Mouse (Mus musculus) cortical plate, adult 2 months (tissue): ENCODE measurements at regions not wholly inside any gene's neighbourhood (a gene's known extent, or its start where the extent isn't known, plus 50 kb on each side); places are given as distances from the start of the nearest gene placed in this dataset.

Source experiments
- CTCF ChIP-seq: fragments of 200-500 bp; IDR thresholded peaks from 2 replicates; pipeline ENCODE4 v1.5.1; 2011; ENCODE audit warnings: mild to moderate bottlenecking, control low read depth, low read length; ENCODE audit not compliant: insufficient read depth; ENCODE audit errors: extremely low read depth
- POLR2A ChIP-seq: fragments of 200-500 bp; IDR thresholded peaks from 2 replicates; pipeline ENCODE4 v1.6.1; 2011; ENCODE audit warnings: mild to moderate bottlenecking, low read length, control low read depth; ENCODE audit not compliant: insufficient read depth; ENCODE audit errors: extremely low read depth

- no peak for TF ChIP-seq CTCF
- TF ChIP-seq POLR2A = no peak
Observed at GRCm38 (mm10) chr19:26069908-26070307, 397.7 kb downstream of the Dmrt2 start.
